Mouse (Mus musculus): ENCODE data around the gene Znhit6. TPM values are rescaled to one million over a fixed set of nuclear protein-coding genes. Genes with fewer than 3 reads are reported as not detected.
A peak's percentile ranks its signal among the peaks of the same experiment; 100 is the strongest.

The Znhit6 gene
- polyA plus RNA-seq, 1 experiment from 2014 or later = 14.4 TPM

DNA sequence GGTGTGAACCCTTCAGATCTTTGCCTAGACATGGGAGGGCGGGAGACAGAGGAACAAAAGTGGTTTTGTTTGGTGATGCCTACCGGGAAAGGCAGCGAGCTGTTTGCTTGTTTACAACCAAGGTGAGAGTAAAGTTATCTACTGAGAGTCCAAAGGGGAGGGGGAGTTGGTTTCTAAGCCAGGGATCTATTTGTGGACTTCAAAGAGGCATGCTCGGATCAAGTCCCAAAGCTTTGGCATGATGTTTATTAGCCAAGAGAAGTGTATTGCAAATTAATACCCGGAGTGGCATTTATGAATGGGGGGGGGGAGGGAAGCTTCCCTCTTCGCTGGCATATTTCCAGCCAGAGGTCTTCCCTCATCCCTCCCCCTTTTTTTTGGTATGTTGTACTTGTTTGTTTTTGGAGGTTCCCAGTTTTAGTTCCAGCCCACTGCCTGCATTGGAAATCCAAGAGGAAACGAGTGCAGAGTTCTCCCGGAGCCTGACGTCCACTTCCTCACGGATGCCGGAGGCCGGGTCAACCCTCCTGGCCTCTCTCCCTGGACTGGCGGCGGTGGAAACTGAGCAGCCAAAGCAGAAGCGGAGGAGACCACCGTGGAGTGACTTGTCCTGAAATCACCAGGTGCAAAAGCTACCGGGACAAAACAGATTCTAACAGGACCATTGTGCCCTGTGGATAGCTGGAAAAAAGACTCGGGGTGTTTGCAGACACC is 74.5 kb downstream of the Znhit6 start:
- peaks cover 15% of the 10 kb centered on the region for H3K4me1 ChIP-seq (ENCODE audit: insufficient read depth, low read depth, low read length)

DNA sequence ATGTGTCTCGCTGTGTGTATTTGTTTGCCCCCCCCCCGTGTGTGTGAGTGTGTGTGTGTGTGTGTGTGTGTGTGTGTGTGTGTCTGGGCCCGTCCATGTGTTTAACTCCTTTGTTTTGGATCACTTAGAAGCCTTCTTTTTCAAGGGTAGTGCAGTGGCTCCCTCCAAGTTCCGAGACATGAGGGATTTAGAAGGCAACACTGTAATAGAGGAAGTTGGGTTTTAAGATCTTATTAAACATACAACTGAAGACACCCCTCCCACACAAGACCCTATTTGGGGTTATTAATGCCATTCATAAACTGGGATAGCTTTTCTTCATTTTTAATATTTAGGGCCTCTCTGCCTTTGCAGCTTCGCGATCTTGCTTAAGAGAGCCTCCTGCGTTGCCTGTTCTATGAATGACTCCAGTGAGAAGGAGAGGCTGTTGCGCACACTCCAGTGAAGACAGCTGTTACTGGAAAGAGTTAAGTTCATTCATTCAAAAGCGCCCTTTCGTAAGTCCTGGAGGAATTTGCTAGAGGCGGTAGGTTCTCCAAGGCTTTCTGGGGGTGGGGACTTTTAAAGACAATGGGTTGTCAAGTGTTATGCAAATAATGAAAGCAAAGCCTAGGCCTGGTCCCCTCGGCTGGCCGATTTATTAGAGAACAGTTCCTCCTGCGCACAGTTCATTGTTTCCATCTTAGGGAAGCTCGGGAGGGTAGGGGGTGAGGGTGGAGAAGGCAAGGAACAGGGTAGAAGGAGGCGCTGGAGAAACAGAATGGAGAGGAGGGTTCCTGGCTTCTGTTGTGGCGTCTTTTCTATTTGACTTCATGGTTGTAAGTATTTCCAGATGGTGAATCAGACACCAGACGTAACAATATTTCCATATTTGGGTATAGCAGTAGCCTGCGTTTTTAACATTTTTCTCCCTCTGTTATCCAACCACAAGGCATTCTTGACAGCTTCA is 75.3 kb downstream of the Znhit6 start:
- H3K27me3 ChIP-seq (replicated peaks; ENCODE audit: insufficient read depth, low read length) = no peaks in the 10 kb centered on the region
- peak overlapping the region; percentile 81 for H3K4me2 ChIP-seq (replicated peaks; ENCODE audit: low read depth, low read length)
- peak overlapping the region; percentile 94 for H3K27ac ChIP-seq (ENCODE audit: low read length)
- H3K36me3 ChIP-seq (ENCODE audit: insufficient read depth, low read length) = peaks cover 12% of the 10 kb centered on the region
- no peak; the same call in 1 of the 2 replicates for TF ChIP-seq EP300 (IDR thresholded peaks at IDR 0.05)
- no peak for TF ChIP-seq CTCF (IDR thresholded peaks at IDR 0.05)
- H3K4me1 ChIP-seq (ENCODE audit: insufficient read depth, low read depth, low read length) = peaks cover 15% of the 10 kb centered on the region
- ATAC-seq (peak; percentile 24), DNase-seq (ENCODE audit: low spot score) (peak; percentile 95)
- H3K9ac ChIP-seq (replicated peaks; ENCODE audit: low read depth) = peak overlapping the region; percentile 12
- WGBS = 5% methylated on average over 17 of the region's 19 CpGs
- peak overlapping the region; percentile 65 for H3K4me3 ChIP-seq (ENCODE audit: low read depth, low read length)
- no peaks in the 10 kb centered on the region for H3K9me3 ChIP-seq (ENCODE audit: low read length)

More for the DNA sequence above, 74.5 kb downstream of the Znhit6 start:
- H3K9me3 ChIP-seq (ENCODE audit: low read length) = no peaks in the 10 kb centered on the region
- no peaks in the 10 kb centered on the region for H3K27me3 ChIP-seq (replicated peaks; ENCODE audit: insufficient read depth, low read length)
- under 1% methylated on average over 18 of the region's 18 CpGs for WGBS
- peaks cover 12% of the 10 kb centered on the region for H3K36me3 ChIP-seq (ENCODE audit: insufficient read depth, low read length)
- H3K4me3 ChIP-seq (ENCODE audit: low read depth, low read length) = peak overlapping the region; percentile 65
- TF ChIP-seq CTCF (IDR thresholded peaks at IDR 0.05) (no peak), EP300 (IDR thresholded peaks at IDR 0.05) (peak; percentile 51)
- ATAC-seq = peak; percentile 10
- peak; percentile 93 for DNase-seq (ENCODE audit: low spot score)
- H3K9ac ChIP-seq (replicated peaks; ENCODE audit: low read depth) = peak overlapping the region; percentile 12; the same call in 1 of the 2 replicates
- H3K27ac ChIP-seq (ENCODE audit: low read length) = peak overlapping the region; percentile 94
- H3K4me2 ChIP-seq (replicated peaks; ENCODE audit: low read depth, low read length) = peak overlapping the region; percentile 81

DNA sequence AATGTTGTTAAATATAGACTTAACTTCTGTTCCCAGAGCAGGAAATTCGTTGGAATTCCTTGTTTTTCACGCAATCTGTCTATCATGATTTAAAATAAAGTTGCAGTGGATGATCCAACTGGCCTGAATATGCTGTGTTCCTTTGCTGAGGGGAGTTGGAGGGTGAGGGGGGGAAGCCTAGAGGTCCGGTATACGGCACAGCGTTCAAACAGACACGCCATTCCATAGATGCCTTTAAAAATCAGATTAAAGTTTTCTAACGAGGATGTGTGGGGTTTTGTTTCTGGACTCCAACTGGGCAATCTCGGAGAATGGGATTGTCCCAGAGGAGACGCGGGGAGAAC is 75.9 kb downstream of the Znhit6 start:
- WGBS = 13% methylated on average over 10 of the region's 10 CpGs
- H3K9ac ChIP-seq (replicated peaks; ENCODE audit: low read depth) = peak overlapping the region; percentile 69; the same call in 1 of the 2 replicates
- H3K9me3 ChIP-seq (ENCODE audit: low read length) = no peaks in the 10 kb centered on the region
- TF ChIP-seq EP300 (IDR thresholded peaks at IDR 0.05) (no peak), CTCF (IDR thresholded peaks at IDR 0.05) (no peak)
- H3K4me3 ChIP-seq (ENCODE audit: low read depth, low read length) = peak overlapping the region; percentile 65
- H3K4me1 ChIP-seq (ENCODE audit: insufficient read depth, low read depth, low read length) = peaks cover 16% of the 10 kb centered on the region
- H3K4me2 ChIP-seq (replicated peaks; ENCODE audit: low read depth, low read length) = peak overlapping the region; percentile 81
- DNase-seq (ENCODE audit: low spot score) (no peak), ATAC-seq (peak; percentile 1; the same call in 1 of the 2 replicates)
- peaks cover 8% of the 10 kb centered on the region for H3K36me3 ChIP-seq (ENCODE audit: insufficient read depth, low read length)
- H3K27ac ChIP-seq (ENCODE audit: low read length) = peak overlapping the region; percentile 94
- no peaks in the 10 kb centered on the region for H3K27me3 ChIP-seq (replicated peaks; ENCODE audit: insufficient read depth, low read length)

DNA sequence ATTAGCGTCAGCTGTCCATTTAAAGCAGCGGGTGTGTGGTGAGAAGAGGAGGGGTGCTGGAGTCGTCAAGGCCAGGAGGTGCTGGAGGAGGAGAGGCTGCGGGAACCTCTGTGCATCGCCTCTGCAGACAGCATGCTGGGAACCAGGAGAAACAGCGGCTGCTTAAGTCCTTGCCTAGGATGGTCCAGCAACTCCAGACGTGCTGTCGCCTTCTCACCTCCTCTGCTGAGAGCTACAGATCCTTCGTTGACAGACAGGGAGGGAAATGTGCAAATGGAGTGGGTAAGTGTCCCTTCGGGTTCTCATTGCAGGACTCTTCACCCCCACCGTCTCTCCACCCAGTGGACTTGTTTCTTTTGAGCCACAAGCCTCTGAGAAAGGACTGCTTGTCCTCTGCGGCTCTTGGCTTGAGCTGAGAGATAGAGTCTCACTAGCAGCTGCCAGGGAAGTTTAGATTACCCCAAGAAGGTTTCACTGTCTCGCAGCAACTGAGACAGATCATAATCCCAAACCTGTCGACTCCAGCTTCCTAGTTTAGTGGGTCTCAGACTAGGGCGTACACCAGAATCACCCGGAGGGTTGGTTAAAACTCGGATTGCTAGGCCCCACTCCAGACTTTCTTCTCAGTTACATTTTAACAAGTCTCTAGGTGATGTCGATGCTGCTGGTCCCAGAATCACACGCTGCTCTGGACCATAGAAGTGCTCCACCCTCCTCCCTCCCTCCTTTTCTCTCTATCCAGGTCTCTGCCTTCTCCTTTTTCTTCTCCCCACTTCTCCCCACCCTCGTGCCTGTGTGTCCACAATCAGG is 76.5 kb downstream of the Znhit6 start:
- peak overlapping the region; percentile 65 for H3K4me3 ChIP-seq (ENCODE audit: low read depth, low read length)
- TF ChIP-seq EP300 (IDR thresholded peaks at IDR 0.05) = no peak
- no peak for TF ChIP-seq CTCF (IDR thresholded peaks at IDR 0.05)
- ATAC-seq (peak; percentile 7), DNase-seq (ENCODE audit: low spot score) (peak; percentile 73)
- peak overlapping the region; percentile 81 for H3K4me2 ChIP-seq (replicated peaks; ENCODE audit: low read depth, low read length)
- peak overlapping the region; percentile 69 for H3K9ac ChIP-seq (replicated peaks; ENCODE audit: low read depth)
- H3K27ac ChIP-seq (ENCODE audit: low read length) = peak overlapping the region; percentile 94
- 18% methylated on average over 20 of the region's 20 CpGs for WGBS
- no peaks in the 10 kb centered on the region for H3K27me3 ChIP-seq (replicated peaks; ENCODE audit: insufficient read depth, low read length)
- H3K9me3 ChIP-seq (ENCODE audit: low read length) = no peaks in the 10 kb centered on the region
- peaks cover 3% of the 10 kb centered on the region for H3K36me3 ChIP-seq (ENCODE audit: insufficient read depth, low read length)
- H3K4me1 ChIP-seq (ENCODE audit: insufficient read depth, low read depth, low read length) = peaks cover 19% of the 10 kb centered on the region

DNA sequence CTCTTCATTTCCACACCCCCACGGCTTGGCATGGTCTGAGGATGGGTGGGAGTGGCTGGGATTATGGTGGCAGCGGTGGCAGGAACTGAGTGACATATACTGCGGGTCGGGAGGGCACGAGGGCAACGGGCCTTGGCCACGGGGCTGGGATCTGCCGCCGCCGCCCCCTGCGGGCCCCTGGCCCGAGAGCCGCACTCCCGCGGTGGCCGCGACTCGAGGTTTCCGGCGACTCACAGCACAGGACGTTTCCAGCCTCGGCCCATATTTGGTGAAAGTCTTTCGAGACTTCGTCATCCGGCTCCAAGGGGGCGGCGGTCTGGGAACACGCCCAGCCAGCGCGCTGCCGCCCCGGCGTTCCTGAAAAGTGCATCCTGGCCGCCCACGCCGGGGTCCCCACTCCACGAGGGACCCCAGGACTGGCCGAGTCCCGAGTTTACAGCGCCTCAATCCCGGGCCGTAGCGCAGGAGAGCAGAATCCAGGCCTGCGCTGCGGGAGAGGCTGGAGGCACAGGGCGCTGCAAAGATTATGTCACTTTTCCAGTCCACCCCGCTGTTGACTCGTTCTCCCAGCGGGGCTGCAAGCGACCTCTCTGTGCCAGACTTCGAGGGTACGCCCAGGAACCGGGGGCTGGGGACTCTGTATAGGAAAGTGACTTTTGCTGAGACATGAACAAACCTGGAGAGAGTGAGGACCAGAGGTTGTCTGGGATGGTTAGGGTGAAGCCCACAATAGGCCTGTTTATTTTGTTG is 77.4 kb downstream of the Znhit6 start:
- DNase-seq (ENCODE audit: low spot score) (peak; percentile 94), ATAC-seq (peak; percentile 57)
- Histone ChIP-seq H3K9me3 (ENCODE audit: low read length) (no peaks in the 10 kb centered on the region), H3K4me3 (ENCODE audit: low read depth, low read length) (peak overlapping the region; percentile 65), H3K27me3 (replicated peaks; ENCODE audit: insufficient read depth, low read length) (no peaks in the 10 kb centered on the region), H3K4me1 (ENCODE audit: insufficient read depth, low read depth, low read length) (peaks cover 17% of the 10 kb centered on the region), H3K9ac (replicated peaks; ENCODE audit: low read depth) (peak overlapping the region; percentile 69), H3K27ac (ENCODE audit: low read length) (peak overlapping the region; percentile 94), H3K36me3 (ENCODE audit: insufficient read depth, low read length) (no peaks in the 10 kb centered on the region), H3K4me2 (replicated peaks; ENCODE audit: low read depth, low read length) (peak overlapping the region; percentile 81)
- 2% methylated on average over 51 of the region's 53 CpGs for WGBS
- TF ChIP-seq EP300 (IDR thresholded peaks at IDR 0.05) = 0 out of 2 replicates have a peak, but pooled peaks have one; percentile 31
- TF ChIP-seq CTCF (IDR thresholded peaks at IDR 0.05) = no peak; the same call in 1 of the 2 replicates
